Mouse (Mus musculus) brain, embryonic 18.5 days (tissue): ENCODE measurements at regions not wholly inside any gene's neighbourhood (a gene's known extent, or its start where the extent isn't known, plus 50 kb on each side); places are given as distances from the start of the nearest gene placed in this dataset.

Experiments used
- DNase-seq: peaks from one replicate; pipeline ENCODE4 v3.0.0-alpha.2; 2012; ENCODE audit warnings: low read depth, low spot score

- peak; percentile 61 for DNase-seq
Measured at GRCm38 (mm10) chr11:26881635-26882034, 287.8 kb upstream of the Vrk2 start.
